Comparison of ENCODE assay signal across 8 mouse cellular contexts in the genomic region with DNA sequence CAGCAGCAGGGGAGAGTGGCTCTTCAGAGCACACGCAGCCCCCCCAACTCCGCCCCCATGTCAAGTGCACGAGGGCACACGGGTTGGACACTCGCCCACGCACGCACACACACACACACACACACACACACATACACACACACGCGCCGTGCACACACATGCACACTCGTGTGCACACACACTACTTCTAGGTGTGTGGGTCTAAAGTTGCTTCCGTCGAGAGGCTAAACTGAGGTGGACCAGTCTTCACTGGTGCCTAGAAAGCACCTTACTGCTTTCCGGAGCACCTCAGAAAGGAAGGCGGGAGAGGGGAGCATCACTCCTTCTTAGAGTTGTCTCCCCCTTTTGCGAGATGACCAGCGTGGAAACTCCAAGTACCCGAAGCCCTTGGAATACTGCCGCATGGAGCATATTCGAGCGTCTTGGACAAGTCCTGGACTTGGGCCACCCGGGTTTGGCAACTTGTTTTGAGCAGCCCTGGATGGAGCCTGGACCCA. TPM values are rescaled to one million over a fixed set of nuclear protein-coding genes. Genes with fewer than 3 reads are reported as not detected.
DNase-seq lines count a peak whose midpoint lies in the region; ATAC-seq lines count a peak whose summit lies in the region.

A gene (plus strand): TSS at position 148 of the 497 bp plus-strand sequence.

- peaks cover 25% of the 10 kb centered on the region for H3K4me1 ChIP-seq in forebrain, embryonic 13.5 days
- peaks cover 23% of the 10 kb centered on the region for H3K4me1 ChIP-seq in hindbrain, embryonic 14.5 days (replicated peaks; ENCODE audit: control insufficient read depth, insufficient read depth, low read length)
- H3K4me1 ChIP-seq in limb, embryonic 13.5 days, result peaks cover 26% of the 10 kb centered on the region
- H3K4me1 ChIP-seq in neural tube, embryonic 15.5 days, result peaks cover 34% of the 10 kb centered on the region

- H3K9me3 ChIP-seq in forebrain, embryonic 13.5 days (replicated peaks), result no peaks in the 10 kb centered on the region
- no peaks in the 10 kb centered on the region for H3K9me3 ChIP-seq in hindbrain, embryonic 14.5 days (ENCODE audit: control insufficient read depth, low read length)
- H3K9me3 ChIP-seq in limb, embryonic 13.5 days, result no peaks in the 10 kb centered on the region
- no peaks in the 10 kb centered on the region for H3K9me3 ChIP-seq in neural tube, embryonic 15.5 days (replicated peaks)

- peak within 1 kb of the TSS; percentile 55 for H3K4me3 ChIP-seq in forebrain, embryonic 13.5 days
- peak within 1 kb of the TSS; percentile 51 for H3K4me3 ChIP-seq in hindbrain, embryonic 14.5 days (replicated peaks; ENCODE audit: low read length)
- H3K4me3 ChIP-seq in limb, embryonic 13.5 days, result peak within 1 kb of the TSS; percentile 53
- H3K4me3 ChIP-seq in neural tube, embryonic 15.5 days (replicated peaks), result peak within 1 kb of the TSS; percentile 55

- peaks cover 33% of the 10 kb centered on the region for H3K27me3 ChIP-seq in forebrain, embryonic 13.5 days
- peaks cover 28% of the 10 kb centered on the region for H3K27me3 ChIP-seq in hindbrain, embryonic 14.5 days (ENCODE audit: control insufficient read depth, insufficient read depth, low read length)
- H3K27me3 ChIP-seq in limb, embryonic 13.5 days, result peaks cover 78% of the 10 kb centered on the region
- H3K27me3 ChIP-seq in neural tube, embryonic 15.5 days (replicated peaks), result peaks cover 25% of the 10 kb centered on the region

- H3K27ac ChIP-seq in forebrain, embryonic 13.5 days, result 0 out of 2 replicates have a peak within 1 kb of the TSS, but pooled peaks have one; percentile 10
- peak within 1 kb of the TSS; percentile 51; the same call in 1 of the 2 replicates for H3K27ac ChIP-seq in hindbrain, embryonic 14.5 days
- H3K27ac ChIP-seq in limb, embryonic 13.5 days, result no peak within 1 kb of the TSS
- peak within 1 kb of the TSS; percentile 63 for H3K27ac ChIP-seq in neural tube, embryonic 15.5 days (replicated peaks)

- ATAC-seq in forebrain, embryonic 13.5 days, result peak; percentile 13
- ATAC-seq in hindbrain, embryonic 14.5 days (ENCODE audit: low FRiP score), result peak; percentile 0
- no peak for ATAC-seq in limb, embryonic 13.5 days (ENCODE audit: low FRiP score, low read depth)
- ATAC-seq in neural tube, embryonic 15.5 days (ENCODE audit: low FRiP score), result peak; percentile 39; the same call in 1 of the 2 replicates

- H3K9ac ChIP-seq in forebrain, embryonic 13.5 days, result peak within 1 kb of the TSS; percentile 78
- H3K9ac ChIP-seq in hindbrain, embryonic 14.5 days, result peak within 1 kb of the TSS; percentile 67
- H3K9ac ChIP-seq in limb, embryonic 13.5 days, result peak within 1 kb of the TSS; percentile 50
- H3K9ac ChIP-seq in neural tube, embryonic 15.5 days (replicated peaks), result peak within 1 kb of the TSS; percentile 71

- no peaks in the 10 kb centered on the region for H3K36me3 ChIP-seq in forebrain, embryonic 13.5 days (ENCODE audit: poor library complexity, severe bottlenecking)
- no peaks in the 10 kb centered on the region for H3K36me3 ChIP-seq in hindbrain, embryonic 14.5 days (replicated peaks; ENCODE audit: control insufficient read depth, insufficient read depth)
- H3K36me3 ChIP-seq in limb, embryonic 13.5 days, result no peaks in the 10 kb centered on the region
- no peaks in the 10 kb centered on the region for H3K36me3 ChIP-seq in neural tube, embryonic 15.5 days

- peak within 1 kb of the TSS; percentile 94 for H3K4me2 ChIP-seq in forebrain, embryonic 13.5 days
- peak within 1 kb of the TSS; percentile 91 for H3K4me2 ChIP-seq in hindbrain, embryonic 14.5 days (replicated peaks)
- H3K4me2 ChIP-seq in limb, embryonic 13.5 days (replicated peaks), result peak within 1 kb of the TSS; percentile 97
- H3K4me2 ChIP-seq in neural tube, embryonic 15.5 days, result peak within 1 kb of the TSS; percentile 97

- WGBS in forebrain, embryonic 13.5 days, result under 1% methylated on average over 22 of the region's 22 CpGs
- 2% methylated on average over 22 of the region's 22 CpGs for WGBS in hindbrain, embryonic 14.5 days
- 3% methylated on average over 20 of the region's 22 CpGs for WGBS in limb, embryonic 13.5 days
- 2% methylated on average over 21 of the region's 22 CpGs for WGBS in neural tube, embryonic 15.5 days

- peak in 1 of 2 experiments; percentile 31 for DNase-seq in layer of hippocampus, adult 18-20 months (ENCODE audit: low spot score in 2 of 2)
- DNase-seq in layer of hippocampus, adult 9-11 months, result no peak
- peak; percentile 71 for DNase-seq in brain, adult 2 months (ENCODE audit: low read depth, low spot score)
- DNase-seq in hindbrain, embryonic 14.5 days (ENCODE audit: low spot score), result peak; percentile 63
- no peak for DNase-seq in natural killer cell, adult 2 months (ENCODE audit: low spot score in 2 of 2)

RNA-seq across cellular contexts. Expression of the gene that starts here (rescaled TPM):
- total RNA-seq in layer of hippocampus, adult 18-20 months (2021), result 10 to 100 TPM; 59.8 to 61.8 TPM
- polyA plus RNA-seq in forebrain, embryonic 13.5 days (2015; fragmentation: Nextera tagmentation; extraction: Ambion mirVana), result 13.1 and 13.4 TPM in 2 replicates
- polyA plus RNA-seq in hindbrain, embryonic 14.5 days (2014; fragmentation: Nextera tagmentation; extraction: Ambion mirVana), result 14.7 and 15.8 TPM in 2 replicates
- 2.4 TPM in 2 replicates for polyA plus RNA-seq in limb, embryonic 13.5 days (2015; fragmentation: Nextera tagmentation; extraction: Ambion mirVana)
- polyA plus RNA-seq in neural tube, embryonic 15.5 days (2015; fragmentation: Nextera tagmentation; extraction: Ambion mirVana), result 10.6 and 12.5 TPM in 2 replicates

Comparison
In these comparisons a context has a peak if more than half of its experiments do, and no peak if none do; other contexts are left out.
1. DNase-seq: peak in brain, adult 2 months (single experiment) and hindbrain, embryonic 14.5 days (single experiment); none in layer of hippocampus, adult 9-11 months (single experiment) and natural killer cell, adult 2 months (0 of 2).
2. Peak in every context shown above with its lines, with median percentiles within 50 percentile points of each other: H3K4me2 ChIP-seq, H3K4me3 ChIP-seq and H3K9ac ChIP-seq.